Mouse (Mus musculus) liver, embryonic 11.5 days (tissue): ENCODE measurements around the gene Iqcj. TPM values are rescaled to one million over a fixed set of nuclear protein-coding genes. Genes with fewer than 3 reads are reported as not detected.

Experiments
- ATAC-seq: fragments of 200-750 bp; cut with Nextera tagmentation; replicated peaks from 2 replicates; pipeline ENCODE4 v1.8.0; 2017; ENCODE audit warnings: moderate number of reproducible peaks, mild to moderate bottlenecking, moderate TSS enrichment, moderate library complexity; ENCODE audit not compliant: low FRiP score
- DNase-seq: peaks from one replicate; pipeline ENCODE4 v3.0.0-alpha.2; 2017; ENCODE audit warnings: low spot score
- H3K27ac ChIP-seq: fragments of 300-500 bp; sonication (generic); 2 replicates; pipeline ENCODE4 v1.5.1; 2014; ENCODE audit warnings: mild to moderate bottlenecking, low read depth, low read length, control low read depth
- H3K27me3 ChIP-seq: fragments of 300-500 bp; sonication (generic); replicated peaks from 2 replicates; pipeline ENCODE4 v1.6.1; 2014; ENCODE audit warnings: low read length, mixed read lengths; ENCODE audit not compliant: control insufficient read depth, insufficient read depth
- H3K36me3 ChIP-seq: fragments of 300-500 bp; sonication (generic); 2 replicates; pipeline ENCODE4 v1.6.1; 2014; ENCODE audit warnings: mild to moderate bottlenecking, low read length, moderate library complexity, mixed read lengths; ENCODE audit not compliant: control insufficient read depth, insufficient read depth
- H3K4me1 ChIP-seq: fragments of 300-500 bp; sonication (generic); replicated peaks from 2 replicates; pipeline ENCODE4 v1.6.1; 2014; ENCODE audit warnings: low read length, mixed read lengths; ENCODE audit not compliant: control insufficient read depth, insufficient read depth
- H3K4me2 ChIP-seq: fragments of 300-500 bp; sonication (generic); 2 replicates; pipeline ENCODE4 v1.6.1; 2014; ENCODE audit warnings: mild to moderate bottlenecking, control low read depth, moderate library complexity
- H3K4me3 ChIP-seq: fragments of 300-500 bp; sonication (generic); 2 replicates; pipeline ENCODE4 v1.5.1; 2014; ENCODE audit warnings: low read depth, low read length, control low read depth
- H3K9ac ChIP-seq: fragments of 300-500 bp; sonication (generic); 2 replicates; pipeline ENCODE4 v1.6.1; 2014; ENCODE audit warnings: low read depth, low read length, control low read depth
- H3K9me3 ChIP-seq: fragments of 300-500 bp; sonication (generic); 2 replicates; pipeline ENCODE4 v1.6.1; 2016; ENCODE audit warnings: low read length, inconsistent platforms, mixed read lengths; ENCODE audit not compliant: control insufficient read depth
- WGBS: fragments of 180-500 bp; shearing (Covaris S2); extraction: QIAGEN DNeasy Blood & Tissue Kit; methylation state at CpG from one replicate; pipeline ENCODE4 v1.1.7; 2014; 5-methylcytosine and 5-hydroxymethylcytosine counted together
- polyA plus RNA-seq: library from polyadenylated mRNA; unstranded; fragments of >200 nt; fragmentation: Nextera tagmentation; extraction: Ambion mirVana; gene quantifications from 2 replicates; pipeline ENCODE4 v1.2.1, GENCODE M21; 2014

The Iqcj gene
- polyA plus RNA-seq, 1 experiment from 2014 or later = not detected

DNA sequence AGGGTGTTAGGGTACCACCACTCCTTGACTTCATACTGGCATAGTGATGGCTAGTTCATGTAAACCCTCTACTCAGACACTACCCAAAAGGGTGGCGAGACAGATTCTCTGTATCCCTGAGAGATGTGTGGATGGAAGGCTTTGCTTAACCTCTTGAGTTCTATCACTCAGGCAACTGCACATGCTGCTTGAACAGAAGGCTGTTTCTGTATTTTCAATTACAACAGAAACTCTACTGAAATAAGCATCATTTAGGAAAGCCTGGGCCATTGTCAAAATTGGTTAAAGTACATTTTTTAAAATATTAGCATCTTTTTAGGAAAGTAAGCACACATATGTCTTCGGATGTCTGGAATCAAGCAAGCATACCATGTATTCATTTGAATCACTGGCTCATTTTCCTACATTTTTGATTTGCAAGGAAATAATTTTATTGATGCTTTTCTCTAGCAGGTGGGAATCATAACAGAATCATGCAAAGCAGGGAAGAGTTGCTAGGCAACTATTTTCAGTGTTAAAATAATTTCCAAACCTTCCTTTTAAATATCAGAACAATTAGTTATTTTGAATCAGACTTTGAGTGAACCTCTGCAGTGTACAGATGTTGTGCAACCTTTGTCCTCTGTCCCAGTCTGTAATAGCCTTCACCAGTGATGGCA is 82.4 kb downstream of the Iqcj start:
- no peak overlapping the region for H3K4me2 ChIP-seq
- no peak overlapping the region for H3K27ac ChIP-seq
- no peak overlapping the region for H3K9ac ChIP-seq
- DNase-seq (no peak), ATAC-seq (no peak)
- H3K9me3 ChIP-seq = 0 out of 2 replicates have a peak, but pooled peaks cover 2% of the 10 kb centered on the region
- no peaks in the 10 kb centered on the region for H3K36me3 ChIP-seq
- no peak overlapping the region for H3K4me3 ChIP-seq
- no peaks in the 10 kb centered on the region for H3K27me3 ChIP-seq
- H3K4me1 ChIP-seq = no peaks in the 10 kb centered on the region
- 76% methylated on average over 2 of the region's 2 CpGs for WGBS

DNA sequence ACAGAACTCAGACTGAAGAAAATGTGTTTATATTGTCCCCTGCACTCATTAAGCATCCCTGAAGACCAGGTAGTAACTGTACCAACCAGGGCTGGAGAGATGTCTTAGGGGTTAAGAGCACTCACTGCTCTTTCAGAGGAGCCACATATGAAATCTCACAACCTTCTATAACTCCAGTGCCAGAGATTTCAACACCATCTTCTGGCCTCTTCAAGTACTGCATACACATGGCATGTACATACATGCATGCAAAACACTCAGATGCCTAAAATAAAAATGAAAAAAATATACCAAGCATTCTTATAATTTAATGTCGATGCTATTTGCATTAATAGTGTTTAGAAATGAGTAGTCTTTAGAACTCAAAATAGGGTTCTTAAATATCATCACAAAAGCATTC is 88.0 kb downstream of the Iqcj start:
- Histone ChIP-seq H3K4me3 (no peak overlapping the region), H3K4me2 (no peak overlapping the region), H3K36me3 (no peaks in the 10 kb centered on the region), H3K27me3 (no peaks in the 10 kb centered on the region), H3K27ac (no peak overlapping the region), H3K4me1 (no peaks in the 10 kb centered on the region), H3K9me3 (no peaks in the 10 kb centered on the region), H3K9ac (no peak overlapping the region)
- no peak for DNase-seq
- ATAC-seq = no peak
- 76% methylated on average over 1 of the region's 1 CpGs for WGBS

DNA sequence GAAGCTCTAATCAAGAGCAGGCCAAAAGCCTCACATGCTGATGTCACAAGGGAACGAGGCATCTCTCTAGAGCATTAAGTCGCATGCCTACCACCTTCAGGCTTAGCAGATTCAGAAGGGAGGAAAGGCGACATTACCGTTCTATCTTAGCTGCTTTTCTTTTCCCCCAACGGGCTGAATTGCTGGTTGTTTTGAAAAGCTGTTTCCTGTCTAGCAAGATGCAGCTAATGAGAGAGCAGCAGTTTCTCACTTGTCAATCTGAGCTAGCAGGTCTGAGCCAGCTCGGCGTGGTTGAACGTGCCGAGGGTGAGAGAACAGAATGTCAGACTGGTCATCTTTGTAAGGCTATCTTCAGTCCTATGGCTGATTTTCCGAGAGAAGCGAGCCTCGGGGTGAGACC is 91.3 kb downstream of the Iqcj start:
- H3K4me3 ChIP-seq = no peak overlapping the region
- H3K27ac ChIP-seq = no peak overlapping the region
- H3K4me1 ChIP-seq = no peaks in the 10 kb centered on the region
- H3K27me3 ChIP-seq = no peaks in the 10 kb centered on the region
- no peak for ATAC-seq
- no peak for DNase-seq
- 49% methylated on average over 12 of the region's 12 CpGs for WGBS
- H3K36me3 ChIP-seq = no peaks in the 10 kb centered on the region
- H3K9ac ChIP-seq = no peak overlapping the region
- H3K9me3 ChIP-seq = no peaks in the 10 kb centered on the region
- no peak overlapping the region for H3K4me2 ChIP-seq

DNA sequence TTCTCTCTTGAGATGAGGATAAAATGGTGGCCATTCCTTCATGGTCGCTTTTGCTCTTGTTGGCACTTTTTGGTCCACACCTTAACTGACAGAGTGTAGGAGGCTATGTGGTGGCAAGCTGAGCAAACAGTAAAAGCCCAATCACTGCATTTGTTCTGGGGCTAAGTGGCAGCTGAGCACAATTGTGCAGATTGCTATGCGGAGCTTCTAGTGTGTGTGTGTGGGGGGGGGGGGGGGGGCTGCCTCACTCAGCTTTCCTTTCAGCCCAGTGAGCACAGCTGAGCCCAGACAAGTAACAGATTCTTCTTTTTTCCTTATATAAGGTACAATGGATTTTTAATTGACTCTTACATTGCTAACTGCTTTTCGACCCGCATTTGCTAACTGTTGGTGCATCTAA is 110.4 kb downstream of the Iqcj start:
- Histone ChIP-seq H3K27me3 (no peaks in the 10 kb centered on the region), H3K4me2 (no peak overlapping the region), H3K27ac (no peak overlapping the region), H3K4me1 (no peaks in the 10 kb centered on the region), H3K4me3 (no peak overlapping the region), H3K9me3 (no peaks in the 10 kb centered on the region), H3K9ac (no peak overlapping the region), H3K36me3 (no peaks in the 10 kb centered on the region)
- ATAC-seq (no peak), DNase-seq (no peak)
- WGBS = 88% methylated on average over 4 of the region's 4 CpGs

DNA sequence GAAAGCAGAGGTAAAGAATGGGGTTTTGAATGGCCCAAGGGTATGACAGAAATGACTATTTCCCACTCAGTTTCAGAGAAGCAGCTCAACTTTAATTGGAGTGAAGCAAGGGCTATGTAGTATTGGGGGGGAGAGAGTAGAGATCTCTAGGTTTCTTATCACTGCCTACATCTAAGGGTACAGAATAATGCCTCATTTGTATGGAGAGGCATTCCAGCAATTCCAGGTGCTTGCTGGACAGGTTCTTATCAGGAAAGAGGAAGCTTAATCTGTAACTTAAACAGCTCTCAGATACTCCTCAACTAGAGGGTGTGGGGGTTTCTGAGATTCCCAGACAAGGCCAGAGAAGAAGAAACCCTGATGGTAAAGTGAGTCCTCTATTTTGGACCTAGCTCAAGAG is 120.3 kb downstream of the Iqcj start:
- ATAC-seq (no peak), DNase-seq (no peak)
- no peak overlapping the region for H3K4me2 ChIP-seq
- no peak overlapping the region for H3K27ac ChIP-seq
- no peaks in the 10 kb centered on the region for H3K4me1 ChIP-seq
- no peaks in the 10 kb centered on the region for H3K9me3 ChIP-seq
- H3K4me3 ChIP-seq = no peak overlapping the region
- no peaks in the 10 kb centered on the region for H3K27me3 ChIP-seq
- H3K9ac ChIP-seq = no peak overlapping the region
- no peaks in the 10 kb centered on the region for H3K36me3 ChIP-seq

DNA sequence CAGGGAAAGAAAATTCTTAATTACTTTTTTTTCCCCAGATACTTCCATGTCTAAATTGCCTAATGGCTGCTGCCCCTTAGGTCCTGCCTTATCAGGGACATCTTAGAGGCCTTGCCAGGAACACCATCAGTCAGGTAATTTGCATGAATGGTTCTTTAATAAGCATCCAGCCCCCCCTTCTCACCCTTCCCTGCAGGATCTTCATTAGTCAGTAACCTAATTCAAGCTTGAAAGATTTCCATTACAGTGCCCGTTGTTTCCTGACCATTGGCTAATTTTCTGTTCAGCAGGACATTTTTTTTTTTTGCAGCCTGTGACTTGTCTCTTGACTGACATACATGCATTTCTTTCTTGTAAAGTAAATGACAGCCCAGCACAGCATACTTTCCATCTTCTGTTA is 123.8 kb downstream of the Iqcj start:
- 80% methylated on average over 1 of the region's 1 CpGs for WGBS
- DNase-seq (no peak), ATAC-seq (no peak)
- H3K27ac ChIP-seq = no peak overlapping the region
- no peaks in the 10 kb centered on the region for H3K36me3 ChIP-seq
- H3K4me2 ChIP-seq = no peak overlapping the region
- H3K4me1 ChIP-seq = no peaks in the 10 kb centered on the region
- no peak overlapping the region for H3K9ac ChIP-seq
- H3K9me3 ChIP-seq = no peaks in the 10 kb centered on the region
- no peak overlapping the region for H3K4me3 ChIP-seq
- no peaks in the 10 kb centered on the region for H3K27me3 ChIP-seq

DNA sequence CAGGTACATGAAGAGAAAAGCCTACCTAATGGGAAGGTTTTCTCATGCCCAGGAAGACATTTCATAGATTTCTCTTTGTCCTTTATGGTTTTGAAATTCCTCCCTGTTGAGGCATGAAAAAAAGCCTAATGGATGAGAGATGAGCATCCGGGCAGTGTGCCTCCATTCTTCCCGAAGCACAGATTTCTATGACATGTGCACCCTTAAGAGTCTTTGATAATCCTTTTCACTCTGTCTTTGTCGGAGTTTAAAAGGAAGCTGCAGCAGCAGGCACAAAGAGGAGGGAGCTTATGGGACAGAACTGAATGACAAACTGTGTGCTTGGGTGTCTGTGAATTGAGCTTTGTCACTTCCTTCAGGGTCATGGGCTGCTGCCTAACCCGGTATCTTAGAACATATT is 127.4 kb downstream of the Iqcj start:
- WGBS = 70% methylated on average over 4 of the region's 4 CpGs
- H3K36me3 ChIP-seq = no peaks in the 10 kb centered on the region
- no peak for DNase-seq
- H3K4me3 ChIP-seq = no peak overlapping the region
- H3K4me2 ChIP-seq = no peak overlapping the region
- ATAC-seq = no peak
- H3K9ac ChIP-seq = no peak overlapping the region
- H3K27me3 ChIP-seq = no peaks in the 10 kb centered on the region
- H3K27ac ChIP-seq = no peak overlapping the region
- H3K4me1 ChIP-seq = no peaks in the 10 kb centered on the region
- H3K9me3 ChIP-seq = no peaks in the 10 kb centered on the region

DNA sequence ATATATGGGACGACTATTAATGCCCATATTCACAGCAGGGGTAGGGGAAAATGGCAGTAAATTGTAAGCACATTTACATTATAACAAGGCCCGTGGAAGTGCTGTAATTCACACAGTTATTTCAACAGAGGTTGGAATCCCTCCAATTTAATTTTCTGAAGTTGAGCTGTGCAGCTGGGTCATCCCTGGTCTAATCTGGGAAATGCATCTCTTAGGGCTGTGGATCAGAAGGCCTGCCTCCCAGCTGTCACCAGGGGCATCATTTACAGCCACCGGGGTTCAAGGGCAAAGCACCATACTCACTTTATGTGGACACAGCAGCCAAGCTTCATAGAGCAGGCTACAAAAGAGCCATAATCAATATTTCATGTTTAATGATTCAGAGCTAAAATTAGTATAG is 144.1 kb downstream of the Iqcj start:
- no peak overlapping the region for H3K9ac ChIP-seq
- H3K4me3 ChIP-seq = no peak overlapping the region
- H3K4me1 ChIP-seq = no peaks in the 10 kb centered on the region
- no peaks in the 10 kb centered on the region for H3K9me3 ChIP-seq
- WGBS = 74% methylated on average over 3 of the region's 3 CpGs
- DNase-seq (no peak), ATAC-seq (no peak)
- no peaks in the 10 kb centered on the region for H3K36me3 ChIP-seq
- H3K27ac ChIP-seq = no peak overlapping the region
- H3K27me3 ChIP-seq = no peaks in the 10 kb centered on the region
- H3K4me2 ChIP-seq = no peak overlapping the region

DNA sequence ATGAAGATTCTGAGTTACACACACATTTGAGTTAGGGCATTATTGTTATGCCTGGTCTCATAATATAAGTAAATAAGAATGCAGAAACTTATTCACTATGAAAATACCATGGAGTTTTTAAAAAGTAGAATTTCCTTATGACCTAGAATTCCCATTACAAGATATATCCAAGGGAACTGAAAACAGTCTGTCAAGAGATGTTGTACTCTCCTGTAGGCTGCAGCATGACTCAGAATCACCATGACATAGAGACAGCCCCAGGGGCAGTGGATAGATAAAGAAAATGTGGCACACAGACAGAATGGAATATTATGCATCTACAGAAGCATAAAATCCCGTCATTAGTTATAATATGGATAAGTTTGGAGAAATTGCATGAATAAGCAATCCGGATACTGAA is 150.9 kb downstream of the Iqcj start:
- H3K36me3 ChIP-seq = no peaks in the 10 kb centered on the region
- DNase-seq (no peak), ATAC-seq (no peak)
- no peak overlapping the region for H3K4me3 ChIP-seq
- no peak overlapping the region for H3K27ac ChIP-seq
- H3K4me1 ChIP-seq = no peaks in the 10 kb centered on the region
- 88% methylated on average over 2 of the region's 2 CpGs for WGBS
- no peaks in the 10 kb centered on the region for H3K9me3 ChIP-seq
- no peaks in the 10 kb centered on the region for H3K27me3 ChIP-seq
- H3K9ac ChIP-seq = no peak overlapping the region
- no peak overlapping the region for H3K4me2 ChIP-seq
